Mouse (Mus musculus) olfactory bulb, adult 2 months (tissue): ENCODE data around the gene Fam102a.

Source experiments
- CTCF ChIP-seq: fragments of 200-500 bp; IDR thresholded peaks from 2 replicates; pipeline ENCODE4 v1.5.1; 2012; ENCODE audit warnings: low read depth, mild to moderate bottlenecking, low read length, moderate library complexity; ENCODE audit not compliant: insufficient read depth
- POLR2A ChIP-seq: fragments of 200-500 bp; IDR thresholded peaks from 2 replicates; pipeline ENCODE4 v1.6.1; 2012; ENCODE audit warnings: mild to moderate bottlenecking, low read depth, low read length, moderate library complexity; ENCODE audit not compliant: insufficient read depth

- TF ChIP-seq POLR2A (no peak), CTCF (no peak)
Measured at GRCm38 (mm10) chr2:32575586-32576160, 40.5 kb downstream of the Fam102a start, which contains the start of gene 9430097D07Rik.
